Mouse (Mus musculus) thymus, adult 2 months (tissue): Measurements from ENCODE around the gene St6galnac5. TPM values are rescaled to one million over a fixed set of nuclear protein-coding genes. Genes with fewer than 3 reads are reported as not detected.

Experiments
- DNase-seq: peaks from one replicate; pipeline ENCODE4 v3.0.0; 2021
- H3K27ac ChIP-seq: fragments of 200-500 bp; 2 replicates; pipeline ENCODE4 v1.5.1; 2012; ENCODE audit warnings: low read length, control low read depth; ENCODE audit not compliant: control insufficient read depth, insufficient read depth
- H3K27me3 ChIP-seq: fragments of 200-500 bp; 2 replicates; pipeline ENCODE4 v1.6.1; 2012; ENCODE audit warnings: mild to moderate bottlenecking, low read length, moderate library complexity, mixed read lengths; ENCODE audit not compliant: control insufficient read depth, insufficient read depth
- H3K36me3 ChIP-seq: fragments of 200-500 bp; 2 replicates; pipeline ENCODE4 v1.6.1; 2012; ENCODE audit warnings: mild to moderate bottlenecking, low read length, moderate library complexity; ENCODE audit not compliant: control insufficient read depth, insufficient read depth
- H3K4me1 ChIP-seq: fragments of 200-500 bp; replicated peaks from 2 replicates; pipeline ENCODE4 v1.6.1; 2012; ENCODE audit warnings: low read length; ENCODE audit not compliant: control insufficient read depth, insufficient read depth
- H3K4me3 ChIP-seq: fragments of 200-500 bp; 2 replicates; pipeline ENCODE4 v1.5.1; 2012; ENCODE audit warnings: mild to moderate bottlenecking, low read length, control low read depth, moderate library complexity; ENCODE audit not compliant: control insufficient read depth, insufficient read depth
- CTCF ChIP-seq: fragments of 200-500 bp; IDR thresholded peaks from 2 replicates; pipeline ENCODE4 v1.5.1; 2012; ENCODE audit warnings: mild to moderate bottlenecking, control low read depth, low read length, moderate library complexity, borderline replicate concordance; ENCODE audit not compliant: control insufficient read depth, poor library complexity, insufficient read depth; ENCODE audit errors: extremely low read depth
- POLR2A ChIP-seq: fragments of 200-500 bp; IDR thresholded peaks from 2 replicates; pipeline ENCODE4 v1.6.1; 2012; ENCODE audit warnings: mild to moderate bottlenecking, low read length, control low read depth, moderate library complexity; ENCODE audit not compliant: control insufficient read depth, poor library complexity, insufficient read depth; ENCODE audit errors: extremely low read depth
- WGBS: fragments of 180-500 bp; shearing (Covaris S2); methylation state at CpG from one replicate; pipeline ENCODE4 v1.1.7; 2018; 5-methylcytosine and 5-hydroxymethylcytosine counted together
- polyA plus RNA-seq: library from polyadenylated mRNA; depleted of rRNA; stranded (reverse); fragments of >200 nt; gene quantifications from 2 replicates; pipeline ENCODE4 v1.2.3, GENCODE M21; 2012

St6galnac5 gene
- polyA plus RNA-seq, 1 experiment, result 0.19 TPM

- Histone ChIP-seq H3K27ac (no peak overlapping the region), H3K27me3 (no peaks in the 10 kb centered on the region), H3K36me3 (no peaks in the 10 kb centered on the region), H3K4me1 (peaks cover 33% of the 10 kb centered on the region), H3K4me3 (no peak overlapping the region)
- TF ChIP-seq CTCF (no peak), POLR2A (no peak)
- 94% methylated on average over 3 of the region's 3 CpGs for WGBS
- DNase-seq, result no peak
These were observed 50.7 kb downstream of the St6galnac5 start for GRCm38 (mm10) chr3:152931354-152931753.

DNA sequence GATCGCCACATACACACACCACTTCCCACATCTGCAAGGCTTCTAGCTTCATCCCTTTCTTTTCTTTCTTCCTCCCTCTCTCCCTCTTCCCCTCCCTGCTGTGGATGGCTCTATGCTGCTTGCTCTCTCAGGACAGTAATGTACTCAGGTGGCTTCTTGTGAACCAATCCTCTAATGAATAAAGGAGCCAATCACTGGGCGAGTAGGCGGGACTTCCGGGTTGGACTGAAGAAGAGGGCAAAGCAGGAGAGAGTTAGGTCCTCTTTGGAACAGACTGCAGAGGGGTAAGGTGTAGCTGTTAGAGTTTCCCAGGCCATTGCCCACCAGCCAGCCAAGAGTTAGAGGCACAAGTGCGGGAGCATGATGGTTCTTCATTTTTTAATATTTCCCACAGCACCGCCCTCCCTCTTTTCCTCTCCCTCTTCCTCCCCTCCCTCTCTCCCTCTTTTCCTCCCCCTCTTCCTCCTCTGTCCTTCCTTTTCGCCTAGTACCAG lies 52.2 kb downstream of the St6galnac5 start:
- DNase-seq, result peak; percentile 64
- no peak for TF ChIP-seq CTCF
- no peaks in the 10 kb centered on the region for H3K36me3 ChIP-seq

DNA sequence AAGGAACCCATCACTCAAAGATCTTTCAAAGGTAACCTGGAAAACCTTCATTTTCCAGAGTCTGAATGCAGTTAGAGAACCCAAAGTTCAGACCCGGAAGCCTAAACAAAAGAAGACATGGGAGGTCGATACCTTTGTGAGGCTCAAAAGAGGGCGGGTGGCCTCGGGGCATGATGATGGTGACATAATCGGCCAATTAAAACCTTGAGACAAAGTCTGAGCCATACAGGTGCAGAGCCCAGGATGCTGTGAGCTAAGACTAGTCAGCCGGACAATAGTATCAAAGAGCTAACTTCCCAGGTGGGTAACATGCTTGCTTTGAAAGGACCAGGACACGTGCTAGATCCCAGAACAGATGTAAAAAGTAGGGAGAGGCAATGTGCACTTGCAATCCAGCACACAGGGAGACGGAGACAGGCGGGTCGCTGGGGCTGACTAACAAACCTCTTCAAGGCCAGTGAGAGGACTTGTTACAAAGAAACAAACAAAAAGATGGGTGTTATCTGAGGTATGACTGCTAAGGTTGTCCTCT lies 52.7 kb downstream of the St6galnac5 start:
- Histone ChIP-seq H3K27ac (peak overlapping the region; percentile 92), H3K4me1 (peaks cover 47% of the 10 kb centered on the region), H3K4me3 (peak overlapping the region; percentile 17; the same call in 1 of the 2 replicates), H3K27me3 (no peaks in the 10 kb centered on the region), H3K36me3 (no peaks in the 10 kb centered on the region)
- TF ChIP-seq CTCF (no peak), POLR2A (no peak)
- DNase-seq, result no peak
- whole genome bisulfite sequencing, result 79% methylated on average over 10 of the region's 10 CpGs

More for the DNA sequence above, 52.2 kb downstream of the St6galnac5 start:
- 69% methylated on average over 7 of the region's 7 CpGs for WGBS
- H3K27me3 ChIP-seq, result no peaks in the 10 kb centered on the region
- H3K4me3 ChIP-seq, result peak overlapping the region; percentile 7; the same call in 1 of the 2 replicates
- peak overlapping the region; percentile 92 for H3K27ac ChIP-seq
- peaks cover 43% of the 10 kb centered on the region for H3K4me1 ChIP-seq

- no peaks in the 10 kb centered on the region for H3K27me3 ChIP-seq
- H3K27ac ChIP-seq, result peak overlapping the region; percentile 92
- peaks cover 47% of the 10 kb centered on the region for H3K4me1 ChIP-seq
- TF ChIP-seq POLR2A (no peak), CTCF (no peak)
- H3K4me3 ChIP-seq, result no peak overlapping the region
- no peaks in the 10 kb centered on the region for H3K36me3 ChIP-seq
- WGBS, result 39% methylated on average over 13 of the region's 13 CpGs
- peak; percentile 49 for DNase-seq
These were observed 53.6 kb downstream of the St6galnac5 start for GRCm38 (mm10) chr3:152928287-152928975.

DNA sequence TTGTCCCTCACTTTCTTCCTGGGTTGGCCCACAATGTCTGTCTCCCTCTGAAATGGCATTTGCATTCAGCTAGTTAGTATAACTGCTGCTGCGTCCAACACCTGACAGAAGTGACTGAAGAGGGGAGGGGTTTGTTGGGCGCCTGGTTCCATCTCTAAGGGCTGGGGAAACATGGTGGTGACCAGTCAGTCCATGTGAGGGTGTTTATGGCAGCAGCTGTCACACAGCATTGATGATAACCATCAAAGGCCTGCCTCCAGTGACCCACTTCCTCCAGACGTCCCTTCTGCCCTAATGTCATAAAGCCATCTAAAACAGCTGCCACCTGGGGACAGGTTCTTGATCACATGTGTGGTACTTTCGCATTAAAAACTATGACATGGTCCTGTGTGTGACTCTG lies 55.9 kb downstream of the St6galnac5 start:
- no peak for DNase-seq

GRCm38 (mm10) chr3:152925364-152925763 lies 56.7 kb downstream of the St6galnac5 start:
- WGBS, result 92% methylated on average over 8 of the region's 8 CpGs
- H3K4me1 ChIP-seq, result peaks cover 35% of the 10 kb centered on the region
- no peak overlapping the region for H3K27ac ChIP-seq
- H3K4me3 ChIP-seq, result no peak overlapping the region
- TF ChIP-seq POLR2A (no peak), CTCF (no peak)
- H3K27me3 ChIP-seq, result no peaks in the 10 kb centered on the region
- no peak for DNase-seq
- no peaks in the 10 kb centered on the region for H3K36me3 ChIP-seq

More for the DNA sequence above, 55.9 kb downstream of the St6galnac5 start:
- Histone ChIP-seq H3K4me1 (peaks cover 38% of the 10 kb centered on the region), H3K36me3 (no peaks in the 10 kb centered on the region), H3K27ac (peak overlapping the region; percentile 70), H3K4me3 (no peak overlapping the region), H3K27me3 (no peaks in the 10 kb centered on the region)
- TF ChIP-seq POLR2A (no peak), CTCF (no peak)
- 18% methylated on average over 4 of the region's 4 CpGs for WGBS

- WGBS, result 92% methylated on average over 15 of the region's 15 CpGs
- no peak overlapping the region for H3K27ac ChIP-seq
- no peaks in the 10 kb centered on the region for H3K36me3 ChIP-seq
- H3K4me3 ChIP-seq, result no peak overlapping the region
- peaks cover 30% of the 10 kb centered on the region for H3K4me1 ChIP-seq
- TF ChIP-seq CTCF, result no peak
- no peak for TF ChIP-seq POLR2A
- H3K27me3 ChIP-seq, result no peaks in the 10 kb centered on the region
- DNase-seq, result no peak
These were observed 58.5 kb downstream of the St6galnac5 start for GRCm38 (mm10) chr3:152923530-152923929.
